8 mouse cellular contexts compared by ENCODE assay signal in the genomic region with DNA sequence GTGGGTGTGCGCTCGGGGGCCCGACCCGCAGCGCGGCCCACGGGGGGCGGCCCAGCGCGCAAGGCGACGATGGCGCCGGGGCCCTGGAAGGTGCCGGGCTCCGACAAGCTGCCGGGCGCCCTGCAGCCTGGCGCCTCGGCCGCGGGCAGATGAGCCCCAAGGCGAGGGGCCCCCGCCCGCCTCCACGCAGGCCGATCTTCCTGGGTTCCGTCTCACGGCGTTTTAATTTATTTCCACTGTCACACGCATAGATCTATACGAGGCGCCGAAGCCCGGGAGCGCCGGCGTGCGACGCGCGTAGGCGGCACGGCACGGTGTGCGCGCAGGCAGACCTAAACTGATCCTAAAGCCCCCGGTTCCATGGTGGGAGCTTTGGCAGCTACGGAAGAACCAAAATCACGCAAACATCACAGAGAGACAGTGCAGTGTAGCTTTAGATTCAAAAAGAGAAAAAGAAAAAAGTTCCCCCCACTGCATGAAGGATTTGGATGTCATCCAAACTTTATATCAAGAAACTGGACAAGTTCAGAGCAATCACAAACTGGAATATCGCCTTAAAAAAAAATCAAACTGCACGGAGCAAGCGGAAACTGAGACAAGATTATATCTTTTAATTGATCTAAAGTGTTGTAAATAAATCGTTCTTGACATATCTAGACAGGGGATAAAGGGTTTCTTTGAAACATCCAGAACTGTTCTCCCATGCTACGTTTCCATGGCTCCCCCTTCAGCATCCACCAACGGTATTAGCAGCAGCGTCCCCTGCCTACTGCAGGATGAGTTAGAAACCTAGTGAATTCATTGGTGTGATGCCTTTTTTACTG.
A peak's percentile ranks its signal among the peaks of the same experiment; 100 is the strongest.
DNase-seq lines count a peak whose midpoint lies in the region; ATAC-seq lines count a peak whose summit lies in the region.

No protein-coding gene starts in this region.

- no peaks in the 10 kb centered on the region for H3K9me3 ChIP-seq in embryonic facial prominence, embryonic 10.5 days
- H3K9me3 ChIP-seq in heart, embryonic 15.5 days (replicated peaks): no peaks in the 10 kb centered on the region

- H3K4me1 ChIP-seq in embryonic facial prominence, embryonic 10.5 days: peaks cover 8% of the 10 kb centered on the region
- H3K4me1 ChIP-seq in heart, embryonic 15.5 days (replicated peaks): 0 out of 2 replicates have a peak, but pooled peaks cover 5% of the 10 kb centered on the region

- DNase-seq in gastrocnemius, postnatal 14 days: peak; percentile 14
- DNase-seq in gastrocnemius, adult 8-10 months (ENCODE audit: low spot score in 2 of 2): no peak
- peak; percentile 72 for DNase-seq in adipocyte (ENCODE audit: low spot score)
- peak; percentile 62 for DNase-seq in embryonic facial prominence, embryonic 10.5 days (ENCODE audit: low spot score)
- DNase-seq in layer of hippocampus, postnatal 25 days (ENCODE audit: extremely low spot score in 1 of 2, low spot score in 1 of 2): peak; percentile 25 to 51
- DNase-seq in lung, postnatal 14 days: peak; percentile 11
- peak; percentile 44 to 56 for DNase-seq in right cerebral cortex, postnatal 36 days (ENCODE audit: low spot score in 2 of 2)

- under 1% methylated on average over 57 of the region's 57 CpGs for WGBS in embryonic facial prominence, embryonic 10.5 days
- under 1% methylated on average over 53 of the region's 57 CpGs for WGBS in heart, embryonic 15.5 days

- intact Hi-C loops in gastrocnemius, postnatal 14 days (cut with DNase I; ENCODE audit: low total_unique reads): no loop called here

- no peaks in the 10 kb centered on the region for H3K27me3 ChIP-seq in embryonic facial prominence, embryonic 10.5 days (replicated peaks; ENCODE audit: low read depth, poor library complexity, severe bottlenecking)
- H3K27me3 ChIP-seq in heart, embryonic 15.5 days: no peaks in the 10 kb centered on the region

- peak overlapping the region; percentile 79 for H3K4me3 ChIP-seq in embryonic facial prominence, embryonic 10.5 days
- H3K4me3 ChIP-seq in heart, embryonic 15.5 days: peak overlapping the region; percentile 88

- peak overlapping the region; percentile 84 for H3K9ac ChIP-seq in heart, embryonic 15.5 days

- peak overlapping the region; percentile 95 for H3K27ac ChIP-seq in embryonic facial prominence, embryonic 10.5 days (replicated peaks)
- H3K27ac ChIP-seq in heart, embryonic 15.5 days: peak overlapping the region; percentile 96

- ATAC-seq in heart, embryonic 15.5 days (replicated peaks; ENCODE audit: insufficient number of reproducible peaks, insufficient read depth, low FRiP score, low read depth): peak; percentile 23

- no peaks in the 10 kb centered on the region for H3K36me3 ChIP-seq in embryonic facial prominence, embryonic 10.5 days (replicated peaks)
- no peaks in the 10 kb centered on the region for H3K36me3 ChIP-seq in heart, embryonic 15.5 days

- H3K4me2 ChIP-seq in heart, embryonic 15.5 days: peak overlapping the region; percentile 96

Comparison
In these comparisons a context has a peak if more than half of its experiments do, and no peak if none do; other contexts are left out.
1. DNase-seq: peak in gastrocnemius, postnatal 14 days (single experiment), adipocyte (single experiment), embryonic facial prominence, embryonic 10.5 days (single experiment), layer of hippocampus, postnatal 25 days (2 of 2), lung, postnatal 14 days (single experiment) and right cerebral cortex, postnatal 36 days (2 of 2); none in gastrocnemius, adult 8-10 months (0 of 2).